Mouse (Mus musculus) MEL (cell line): ENCODE results near the gene Pde4a. TPM values are rescaled to one million over a fixed set of nuclear protein-coding genes. Genes with fewer than 3 reads are reported as not detected.

ENCODE experiments used
- DNase-seq: peaks from one replicate; pipeline ENCODE4 v3.0.0; 2011; ENCODE audit warnings: low read depth, low spot score
- H3K27ac ChIP-seq: 2 replicates; pipeline ENCODE4 v1.5.1; 2012; ENCODE audit warnings: low read depth, mild to moderate bottlenecking, control low read depth, low read length, moderate library complexity; ENCODE audit not compliant: control insufficient read depth
- H3K27me3 ChIP-seq, 2 experiments: fragments of 150-350 bp in 1 of 2; sonication (generic) in 1 of 2; 2 replicates each; pipeline ENCODE4 v1.6.1; 2012; ENCODE audit warnings: low read length in 2 of 2, mild to moderate bottlenecking in 2 of 2, improper control_type of control experiment in 1 of 2, moderate library complexity in 1 of 2; ENCODE audit not compliant: insufficient read depth in 2 of 2, control insufficient read depth in 1 of 2
- H3K36me3 ChIP-seq, 2 experiments: 2 replicates each; pipeline ENCODE4 v1.6.1; 2012 to 2014; ENCODE audit warnings: low read length in 2 of 2, improper control_type of control experiment in 1 of 2, inconsistent platforms in 1 of 2, mild to moderate bottlenecking in 1 of 2; ENCODE audit not compliant: insufficient read depth in 2 of 2, control insufficient read depth in 1 of 2
- H3K4me1 ChIP-seq, 2 experiments: fragments of 150-350 bp in 1 of 2; sonication (generic) in 1 of 2; 2 replicates each; pipeline ENCODE4 v1.6.1; 2012; ENCODE audit warnings: low read length in 2 of 2, improper control_type of control experiment in 1 of 2, mild to moderate bottlenecking in 1 of 2; ENCODE audit not compliant: insufficient read depth in 2 of 2, control insufficient read depth in 1 of 2
- H3K4me3 ChIP-seq, 2 experiments: fragments of 150-350 bp in 1 of 2; sonication (generic) in 1 of 2; 2 replicates each; pipeline ENCODE4 v1.5.1; 2012; ENCODE audit warnings: low read depth in 2 of 2, low read length in 2 of 2, mild to moderate bottlenecking in 2 of 2, moderate library complexity in 2 of 2, control low read depth in 1 of 2, improper control_type of control experiment in 1 of 2; ENCODE audit not compliant: control insufficient read depth in 1 of 2, insufficient read depth in 1 of 2
- H3K79me2 ChIP-seq: 2 replicates; pipeline ENCODE4 v1.6.1; 2012; ENCODE audit warnings: mild to moderate bottlenecking, low read length, moderate library complexity; ENCODE audit not compliant: control insufficient read depth, poor library complexity, insufficient read depth
- H3K9ac ChIP-seq: 2 replicates; pipeline ENCODE4 v1.6.1; 2012; ENCODE audit warnings: low read depth, mild to moderate bottlenecking, control low read depth, low read length, moderate library complexity; ENCODE audit not compliant: control insufficient read depth, poor library complexity, severe bottlenecking
- H3K9me3 ChIP-seq: fragments of 150-350 bp; sonication (generic); replicated peaks from 2 replicates; pipeline ENCODE4 v1.6.1; 2012; ENCODE audit warnings: mild to moderate bottlenecking, low read length, improper control_type of control experiment, moderate library complexity; ENCODE audit not compliant: insufficient read depth
- CHD1 ChIP-seq: IDR thresholded peaks from 2 replicates; pipeline ENCODE4 v1.6.1; 2012; ENCODE audit warnings: low read depth, mild to moderate bottlenecking, inconsistent platforms, low read length, improper control_type of control experiment
- CTCF ChIP-seq, 3 experiments: IDR thresholded peaks in 2 of 3; conservative IDR thresholded peaks in 1 of 3; 2 replicates each; pipeline ENCODE4 v1.5.1; 2011 to 2012; ENCODE audit warnings: low read length in 3 of 3, low read depth in 2 of 3, mild to moderate bottlenecking in 2 of 3, improper control_type of control experiment in 1 of 3, inconsistent platforms in 1 of 3, mixed read lengths in 1 of 3, moderate library complexity in 1 of 3; ENCODE audit not compliant: control insufficient read depth in 1 of 3, insufficient read depth in 1 of 3, poor library complexity in 1 of 3, severe bottlenecking in 1 of 3
- GATA1 ChIP-seq: IDR thresholded peaks from 2 replicates; pipeline ENCODE4 v1.6.1; 2011; ENCODE audit warnings: low read depth, low read length, improper control_type of control experiment
- MYB ChIP-seq: IDR thresholded peaks from 2 replicates; pipeline ENCODE4 v1.6.1; 2011; ENCODE audit warnings: mild to moderate bottlenecking, low read depth, low read length, improper control_type of control experiment
- NELFE ChIP-seq: IDR thresholded peaks from 2 replicates; pipeline ENCODE4 v1.6.1; 2011; ENCODE audit warnings: low read depth, low read length, improper control_type of control experiment
- POLR2A ChIP-seq, 2 experiments: IDR thresholded peaks; 2 replicates each; pipeline ENCODE4 v1.6.1; 2011 to 2012; ENCODE audit warnings: low read length in 2 of 2, mild to moderate bottlenecking in 2 of 2, control low read depth in 1 of 2, improper control_type of control experiment in 1 of 2, low read depth in 1 of 2, moderate library complexity in 1 of 2; ENCODE audit not compliant: control insufficient read depth in 1 of 2, insufficient read depth in 1 of 2, poor library complexity in 1 of 2
- POLR2AphosphoS5 ChIP-seq: IDR thresholded peaks from 2 replicates; pipeline ENCODE4 v1.6.1; 2012; ENCODE audit warnings: low read depth, borderline replicate concordance, mild to moderate bottlenecking, inconsistent platforms, low read length, moderate library complexity, mixed read lengths
- TBP ChIP-seq: IDR thresholded peaks from 2 replicates; pipeline ENCODE4 v1.8.0; 2011; ENCODE audit warnings: low read depth, low read length, improper control_type of control experiment
- UBTF ChIP-seq: IDR thresholded peaks from 2 replicates; pipeline ENCODE4 v1.6.1; 2012; ENCODE audit warnings: low read depth, mild to moderate bottlenecking, inconsistent platforms, low read length, improper control_type of control experiment, moderate library complexity, borderline replicate concordance; ENCODE audit not compliant: insufficient read depth
- USF1 ChIP-seq: IDR thresholded peaks from 2 replicates; pipeline ENCODE4 v1.6.1; 2014; ENCODE audit warnings: low read depth, mild to moderate bottlenecking, inconsistent platforms, low read length, improper control_type of control experiment, moderate library complexity
- polyA plus RNA-seq, 2 experiments: library from polyadenylated mRNA; stranded (reverse) in 1 of 2; unstranded in 1 of 2; fragments of >175 nt in 1 of 2; fragments of >200 nt in 1 of 2; gene quantifications; 2 replicates each; pipeline versions ENCODE4 v1.2.1 to v1.2.4; 2012; ENCODE audit warnings: low replicate concordance in 2 of 2, low read depth in 1 of 2; ENCODE audit not compliant: insufficient read length in 2 of 2, insufficient read depth in 1 of 2, missing spikeins in 1 of 2
- total RNA-seq: library from RNA; depleted of rRNA; stranded (reverse); fragments of 300-350 nt; gene quantifications from 2 replicates; pipeline ENCODE4 v1.2.3, GENCODE M21; 2012

Gene Pde4a
- total and polyA plus RNA-seq, 3 experiments: 16.6 to 53.9 (median 45.6) TPM

DNA sequence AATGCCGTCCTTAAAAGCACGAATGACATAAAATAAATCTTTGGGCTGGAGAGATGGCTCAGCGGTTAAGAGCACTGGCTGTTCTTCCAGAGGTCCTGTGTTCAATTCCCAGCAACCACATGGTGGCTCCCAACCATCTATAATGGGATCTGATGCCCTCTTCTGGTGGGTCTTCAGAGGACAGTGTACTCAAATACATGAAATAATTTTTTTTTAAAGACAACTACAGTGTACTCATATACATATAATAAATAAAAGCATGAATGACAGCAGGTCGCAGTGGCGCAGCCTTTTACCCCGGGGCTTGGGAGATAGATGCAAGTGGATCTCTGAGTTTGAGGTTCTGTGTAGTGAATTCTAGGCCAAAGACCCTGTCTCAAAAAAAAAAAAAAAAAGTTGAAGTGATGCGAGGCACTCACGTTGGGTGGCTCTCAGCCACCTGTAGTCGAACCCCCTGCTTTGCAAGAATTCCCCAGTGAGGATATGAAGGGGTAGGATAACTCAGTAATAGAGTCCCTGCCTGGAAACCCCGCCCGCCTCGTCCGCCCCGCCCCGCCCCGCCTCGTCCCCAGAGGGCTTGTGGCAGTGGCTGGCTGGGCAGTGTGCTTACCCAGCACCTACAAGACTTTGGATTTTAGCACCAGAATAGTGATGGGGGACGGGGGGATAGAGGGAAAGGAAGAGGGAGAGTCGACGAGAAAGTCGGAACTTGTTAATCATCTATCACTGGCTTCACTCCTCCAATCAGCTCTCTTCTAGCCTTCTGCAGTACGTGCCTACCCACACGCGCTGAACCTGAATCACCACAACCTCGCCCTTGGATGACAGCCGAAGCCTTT lies 59.3 kb downstream of the Pde4a start:
- TF ChIP-seq MYB (no peak), TBP (peak; percentile 86), POLR2AphosphoS5 (no peak), CTCF (IDR thresholded peaks at IDR 0.05 in 2 of 3, conservative IDR thresholded peaks at IDR 0.05 in 1 of 3; ENCODE audit: control insufficient read depth in 1 of 3, insufficient read depth in 1 of 3, low read depth in 2 of 3, low read length in 3 of 3, poor library complexity in 1 of 3, severe bottlenecking in 1 of 3) (peak in 2 of 3 experiments; percentile 22 to 48; a peak in 2 of 6 replicates), POLR2A (IDR thresholded peaks at IDR 0.05; ENCODE audit: control insufficient read depth in 1 of 2, insufficient read depth in 1 of 2, low read depth in 1 of 2, low read length in 2 of 2, poor library complexity in 1 of 2) (peak in 1 of 2 experiments; percentile 59; a peak in 1 of 4 replicates)
- TF ChIP-seq, all 39 proteins: peak for 3
- Histone ChIP-seq H3K79me2 (no peaks in the 10 kb centered on the region), H3K9ac (peak overlapping the region; percentile 37), H3K36me3 (peaks cover 0 to 24% of the 10 kb centered on the region in 2 experiments; a peak in 2 of 4 replicates), H3K27me3 (no peaks in the 10 kb centered on the region), H3K4me3 (peak overlapping the region; percentile 39 to 59), H3K27ac (peak overlapping the region; percentile 2; the same call in 1 of the 2 replicates), H3K4me1 (peaks cover 4 to 28% of the 10 kb centered on the region in 2 experiments; a peak in 3 of 4 replicates), H3K9me3 (no peaks in the 10 kb centered on the region)
- peak; percentile 99 for DNase-seq

DNA sequence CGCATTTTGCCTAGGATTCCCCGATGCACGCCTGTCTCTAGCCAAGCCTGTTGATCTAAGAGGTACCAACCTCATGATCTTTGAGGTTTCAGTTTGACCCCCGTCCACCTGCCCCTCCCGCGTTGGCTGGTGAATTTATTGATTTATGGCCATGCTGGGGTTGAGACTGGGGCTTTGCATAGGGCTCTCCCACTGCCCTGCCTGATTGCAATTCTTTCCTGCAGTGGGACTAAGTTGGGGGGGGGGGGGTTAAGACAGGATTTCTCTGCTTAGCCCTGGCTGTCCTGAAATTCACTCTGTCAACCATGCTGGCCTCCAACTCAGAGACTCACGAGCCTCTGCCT lies 59.9 kb downstream of the Pde4a start:
- peak overlapping the region; percentile 37 for H3K9ac ChIP-seq
- H3K4me1 ChIP-seq: peaks cover 4 to 28% of the 10 kb centered on the region in 2 experiments; a peak in 3 of 4 replicates

GRCm38 (mm10) chr9:21227342-21227741 lies 61.8 kb downstream of the Pde4a start:
- H3K4me1 ChIP-seq: peaks cover 2 to 20% of the 10 kb centered on the region in 2 experiments; a peak in 3 of 4 replicates
- peak overlapping the region; percentile 28 to 31 for H3K4me3 ChIP-seq
- H3K9me3 ChIP-seq: no peaks in the 10 kb centered on the region
- peak; percentile 63 for DNase-seq
- no peaks in the 10 kb centered on the region for H3K27me3 ChIP-seq
- peaks cover 4 to 11% of the 10 kb centered on the region in 2 experiments for H3K36me3 ChIP-seq
- no peaks in the 10 kb centered on the region for H3K79me2 ChIP-seq
- H3K9ac ChIP-seq: peak overlapping the region; percentile 33
- no peak overlapping the region; the same call in 1 of the 2 replicates for H3K27ac ChIP-seq
- TF ChIP-seq UBTF (0 out of 2 replicates have a peak, but pooled peaks have one; percentile 30), USF1 (no peak), POLR2AphosphoS5 (peak; percentile 69; the same call in 1 of the 2 replicates)

More for the DNA sequence above, 59.9 kb downstream of the Pde4a start:
- Histone ChIP-seq H3K79me2 (no peaks in the 10 kb centered on the region), H3K27me3 (no peaks in the 10 kb centered on the region), H3K9me3 (no peaks in the 10 kb centered on the region), H3K27ac (no peak overlapping the region), H3K4me3 (peak overlapping the region; percentile 39 to 59), H3K36me3 (peaks cover 1 to 21% of the 10 kb centered on the region in 2 experiments)
- DNase-seq: no peak
- TF ChIP-seq UBTF: peak; percentile 91; the same call in 1 of the 2 replicates
- TF ChIP-seq CHD1: no peak
- no peak for TF ChIP-seq NELFE
- TF ChIP-seq POLR2A (IDR thresholded peaks at IDR 0.05; ENCODE audit: control insufficient read depth in 1 of 2, insufficient read depth in 1 of 2, low read depth in 1 of 2, low read length in 2 of 2, poor library complexity in 1 of 2): peak in 1 of 2 experiments; percentile 30; a peak in 1 of 4 replicates
- no peak; the same call in 1 of the 2 replicates for TF ChIP-seq GATA1
